Mouse (Mus musculus) B cell, adult 2 months (primary cell): ENCODE results near the gene Josd2.

Source experiments
- DNase-seq, 2 experiments: peaks; one replicate each; pipeline ENCODE4 v3.0.0; 2022

Josd2 gene

DNA sequence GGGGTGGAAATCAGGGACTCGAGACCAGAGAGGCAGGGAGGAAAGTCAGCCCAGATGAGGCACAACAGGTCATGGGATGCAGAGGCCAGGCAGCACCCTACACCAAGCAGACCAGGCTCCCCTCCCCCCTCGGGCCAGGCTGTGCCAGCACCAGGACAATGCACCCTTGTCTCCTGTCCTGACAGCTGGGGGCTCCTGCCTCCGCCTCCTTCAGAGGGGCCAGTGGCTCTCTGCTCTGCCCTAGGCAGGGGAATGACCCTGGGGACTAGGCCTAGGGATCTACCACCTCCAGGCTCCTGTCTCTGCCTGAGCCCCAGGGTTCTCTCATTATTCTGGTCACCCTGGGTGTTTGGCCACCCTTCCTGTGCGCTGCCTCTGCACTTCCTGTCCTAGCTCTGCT lies 6.6 kb downstream of the Josd2 start:
- DNase-seq: no peak

DNA sequence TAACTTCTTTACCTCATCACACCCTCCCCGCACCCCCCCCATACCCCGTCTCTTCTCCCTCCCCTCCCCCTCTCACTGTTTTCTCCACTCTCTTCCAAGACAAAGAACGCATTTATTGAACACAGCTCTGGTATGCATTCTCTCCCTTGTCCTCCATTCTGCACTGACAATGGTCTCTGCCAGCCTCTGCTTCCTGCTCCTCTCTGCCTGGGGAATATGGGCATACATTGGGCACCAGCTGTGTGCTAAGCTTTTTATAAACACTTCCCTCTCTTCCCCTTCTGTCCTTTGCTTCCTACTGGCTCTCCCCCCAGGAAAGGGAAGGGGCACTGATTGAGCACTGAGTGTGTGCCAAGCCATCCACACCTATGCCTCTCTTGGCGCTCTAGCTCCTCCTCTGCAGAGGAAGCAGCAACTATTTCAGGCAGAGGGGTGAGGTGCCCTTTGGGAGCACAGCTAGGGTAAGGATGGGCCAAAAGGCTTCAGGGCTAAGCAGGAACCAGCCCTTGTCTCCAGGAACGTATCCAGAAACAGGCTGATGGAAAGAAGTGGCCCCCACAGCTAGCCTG lies 7.3 kb downstream of the Josd2 start:
- no peak for DNase-seq

DNA sequence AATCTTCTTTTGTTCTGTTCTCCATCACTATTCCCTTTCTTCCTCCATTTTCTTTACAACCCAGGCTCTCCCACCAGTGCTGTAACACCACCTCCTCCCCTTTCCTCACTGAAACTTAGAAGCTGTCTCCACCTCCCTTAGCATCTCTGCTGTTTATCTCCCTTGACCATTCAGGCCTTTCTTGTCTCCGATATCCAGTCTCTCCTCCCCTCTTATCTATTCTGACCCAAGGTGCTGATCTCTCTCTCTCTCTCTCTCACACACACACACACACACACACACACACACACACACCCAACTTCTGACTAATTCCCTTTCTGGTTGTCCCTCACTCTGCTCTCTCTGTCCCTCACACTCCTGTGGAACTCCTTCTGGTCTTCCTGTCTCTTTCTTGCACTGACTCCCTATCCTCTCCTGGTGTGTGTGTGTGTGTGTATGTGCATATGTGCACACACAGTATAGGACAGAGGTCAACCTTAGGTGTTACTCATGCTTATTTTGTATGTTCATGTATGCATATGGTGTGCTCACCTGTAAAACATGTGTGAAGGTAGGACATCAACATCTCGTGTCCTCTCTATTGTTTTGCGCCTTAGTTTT lies 15.2 kb downstream of the Josd2 start:
- no peak for DNase-seq

DNA sequence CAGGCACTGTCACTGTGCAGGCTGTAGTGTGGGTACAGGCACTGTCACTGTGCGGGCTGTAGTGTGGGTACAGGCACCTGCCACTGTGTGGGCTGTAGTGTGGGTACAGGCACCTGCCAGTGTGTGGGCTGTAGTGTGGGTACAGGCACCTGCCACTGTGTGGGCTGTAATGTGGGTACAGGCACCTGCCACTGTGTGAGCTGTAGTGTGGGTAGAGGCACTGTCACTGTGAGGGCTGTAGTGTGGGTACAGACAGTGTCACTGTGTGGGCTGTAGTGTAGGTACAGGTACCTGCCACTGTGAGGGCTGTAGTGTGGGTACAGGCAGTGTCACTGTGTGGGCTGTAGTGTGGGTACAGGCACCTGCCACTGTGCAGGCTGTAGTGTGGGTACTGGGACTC lies 16.3 kb downstream of the Josd2 start:
- DNase-seq: no peak

DNA sequence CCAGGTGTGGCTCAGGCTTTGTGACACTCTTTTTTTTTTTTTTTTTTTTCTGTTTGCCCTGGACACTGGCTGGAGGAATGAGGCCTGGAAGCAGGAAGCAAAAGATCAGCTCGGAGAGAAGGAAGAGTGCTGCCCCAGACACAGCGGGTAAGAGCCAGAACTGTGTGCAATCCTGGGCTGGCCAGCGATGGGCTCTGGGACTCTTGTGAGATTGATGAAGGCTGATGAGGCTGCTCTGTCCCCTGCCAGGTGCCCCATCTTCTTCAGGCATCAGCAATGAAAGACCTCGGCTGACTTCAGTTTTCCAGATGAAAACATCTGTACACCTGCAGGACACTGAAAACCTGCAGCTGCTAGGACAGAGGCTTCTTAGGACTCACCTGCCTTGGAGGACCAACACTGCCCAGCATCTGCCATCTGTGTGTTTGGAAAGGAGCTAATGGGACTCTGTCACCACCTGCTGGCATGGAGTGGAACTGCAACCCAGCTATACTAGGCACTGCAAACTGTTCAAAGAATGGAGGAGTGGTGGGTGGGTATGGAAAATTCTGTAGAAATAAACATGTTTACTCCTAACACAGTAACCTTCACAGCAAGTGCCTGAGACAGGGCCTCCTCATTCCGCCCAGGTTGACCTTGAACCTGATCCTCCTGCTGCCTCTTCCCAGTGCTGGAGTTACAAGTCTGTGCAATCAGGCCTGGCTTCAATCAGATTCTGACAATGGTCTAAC lies 17.2 kb downstream of the Josd2 start:
- peak; percentile 81 to 83 for DNase-seq

DNA sequence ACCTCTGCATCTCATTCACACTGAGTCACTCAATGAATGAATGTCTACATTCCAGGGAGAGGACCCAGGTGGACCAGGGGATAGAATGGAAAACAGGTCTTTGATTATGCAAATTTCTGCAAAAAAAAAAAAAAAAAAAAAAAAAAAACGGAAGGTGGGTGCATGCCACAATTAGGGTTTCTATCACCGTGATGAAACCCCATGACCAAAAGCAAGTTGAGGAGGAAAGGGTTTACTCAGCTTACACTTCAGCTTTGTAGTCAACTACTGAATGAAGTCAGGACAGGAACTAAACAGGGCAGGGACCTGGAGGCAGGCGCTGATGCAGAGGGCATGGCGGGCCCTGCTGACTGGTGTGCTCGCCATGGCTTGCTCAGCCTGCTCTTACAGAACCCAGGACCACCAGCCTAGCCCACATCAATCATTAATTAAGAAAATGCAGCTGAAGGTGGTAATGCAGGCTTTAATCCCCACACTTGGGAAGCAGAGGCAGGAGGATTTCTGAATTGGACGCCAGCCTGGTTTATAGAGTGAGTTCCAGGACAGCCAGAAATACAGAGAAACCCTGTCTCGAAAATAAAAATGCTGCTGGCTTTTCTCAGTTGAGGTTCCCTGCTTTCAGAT lies 17.9 kb downstream of the Josd2 start:
- no peak for DNase-seq

DNA sequence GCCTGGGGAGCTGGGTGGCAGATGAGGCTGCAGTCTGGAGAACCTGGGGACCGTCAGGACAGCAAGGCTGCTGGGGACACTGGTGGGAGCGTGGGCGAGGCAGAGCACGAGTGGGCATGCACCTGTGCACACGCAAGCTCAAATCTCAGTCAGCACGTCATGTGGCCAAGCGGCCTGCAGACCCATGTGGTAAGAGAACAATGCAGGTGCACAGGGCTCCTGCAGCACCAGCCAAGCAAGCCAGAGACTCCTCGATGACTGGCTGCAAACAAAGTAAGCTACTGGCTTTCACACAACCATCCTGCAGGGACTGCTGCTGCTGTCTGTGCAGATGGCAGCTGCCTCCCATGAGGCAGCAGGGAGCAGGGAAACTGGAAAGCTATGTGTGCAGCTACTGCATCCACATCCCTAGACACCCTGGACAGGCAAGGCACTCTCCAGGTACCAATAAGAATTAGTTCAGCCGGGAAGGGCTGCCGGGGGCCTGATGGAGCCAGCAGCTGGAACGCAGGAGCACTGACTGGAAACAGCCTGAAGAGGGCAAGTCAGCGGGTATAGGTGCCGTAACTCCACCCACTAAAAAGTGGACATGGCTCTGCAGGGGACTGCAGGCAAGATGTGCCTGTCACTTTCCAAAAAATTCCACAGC lies 19.3 kb downstream of the Josd2 start:
- DNase-seq: no peak

DNA sequence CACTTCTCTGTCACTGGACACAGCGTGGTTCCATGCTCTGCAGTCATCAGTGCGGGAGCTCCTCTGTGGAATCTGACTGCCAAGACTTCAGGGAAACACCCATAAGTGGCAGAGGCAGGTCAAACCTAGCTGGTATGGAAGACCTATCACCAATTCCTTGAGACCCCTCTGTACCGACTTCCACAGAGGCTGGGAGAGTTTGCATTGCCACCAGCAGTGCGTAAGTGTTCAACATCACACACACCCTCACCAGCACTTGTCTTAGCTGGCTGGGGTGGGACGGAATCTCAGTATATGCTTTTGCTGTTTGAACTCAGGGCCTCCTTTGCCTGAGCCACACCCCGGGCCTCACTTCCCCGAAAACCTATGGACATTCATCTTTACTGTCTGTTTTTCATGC lies 20.2 kb downstream of the Josd2 start:
- DNase-seq: no peak

DNA sequence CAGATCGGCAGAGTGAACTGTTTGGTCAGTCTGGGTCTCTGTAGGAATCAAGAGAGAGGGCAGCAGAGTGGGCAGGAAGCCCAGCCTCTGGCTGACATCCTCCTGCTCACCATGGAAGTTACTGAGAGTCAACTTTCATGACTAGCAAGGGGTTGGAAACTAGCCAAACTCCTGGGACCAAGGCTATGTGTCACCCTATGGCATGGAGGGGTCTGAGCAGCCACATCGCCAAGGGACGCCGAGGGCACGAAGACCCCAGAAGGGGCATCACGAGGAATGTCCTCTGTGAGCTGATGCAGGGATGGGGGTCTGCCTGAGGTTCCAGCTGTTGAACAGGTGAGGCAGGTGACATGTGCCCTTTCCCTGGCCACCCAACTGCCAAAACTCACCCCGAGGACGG lies 20.8 kb downstream of the Josd2 start:
- DNase-seq: no peak

DNA sequence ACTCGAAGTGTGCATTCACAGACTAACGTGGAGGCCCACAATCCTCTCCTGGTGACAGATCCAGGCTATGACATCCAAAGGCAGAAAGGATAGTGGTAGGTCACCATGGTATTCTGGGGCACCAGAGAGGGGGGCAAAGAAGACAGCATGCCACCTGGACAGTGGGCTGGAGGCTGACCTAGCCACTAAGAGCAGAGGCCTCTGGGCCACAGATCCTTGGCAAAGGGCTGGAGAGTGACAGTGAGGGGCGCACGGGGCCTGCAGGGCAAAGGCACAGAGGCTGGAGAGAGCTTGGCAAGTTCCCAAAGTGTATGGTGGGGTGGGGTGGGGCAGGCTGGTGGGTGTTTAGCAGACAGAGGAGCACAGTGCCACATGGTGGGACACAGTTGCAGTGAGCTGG lies 22.5 kb downstream of the Josd2 start:
- no peak for DNase-seq

DNA sequence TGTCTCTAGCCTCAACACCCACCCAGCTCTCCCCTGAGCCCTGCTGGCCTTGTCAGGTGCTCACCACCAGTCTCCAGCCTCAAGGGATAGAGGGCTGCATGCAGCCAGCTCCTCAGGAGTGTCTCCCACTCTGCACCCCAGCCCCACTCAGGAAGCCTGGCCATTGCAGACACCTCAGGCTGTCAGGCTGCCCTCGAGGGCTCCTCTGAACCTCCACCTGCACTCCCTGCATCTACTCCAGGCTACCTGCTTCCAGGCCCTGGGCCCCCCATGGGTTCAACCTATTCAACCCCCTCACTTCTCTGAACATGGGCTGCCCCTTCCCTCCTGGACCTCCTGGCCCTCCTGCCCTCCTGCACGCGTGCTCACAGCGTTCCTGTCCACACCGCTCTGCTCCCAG lies 23.6 kb downstream of the Josd2 start:
- no peak for DNase-seq

DNA sequence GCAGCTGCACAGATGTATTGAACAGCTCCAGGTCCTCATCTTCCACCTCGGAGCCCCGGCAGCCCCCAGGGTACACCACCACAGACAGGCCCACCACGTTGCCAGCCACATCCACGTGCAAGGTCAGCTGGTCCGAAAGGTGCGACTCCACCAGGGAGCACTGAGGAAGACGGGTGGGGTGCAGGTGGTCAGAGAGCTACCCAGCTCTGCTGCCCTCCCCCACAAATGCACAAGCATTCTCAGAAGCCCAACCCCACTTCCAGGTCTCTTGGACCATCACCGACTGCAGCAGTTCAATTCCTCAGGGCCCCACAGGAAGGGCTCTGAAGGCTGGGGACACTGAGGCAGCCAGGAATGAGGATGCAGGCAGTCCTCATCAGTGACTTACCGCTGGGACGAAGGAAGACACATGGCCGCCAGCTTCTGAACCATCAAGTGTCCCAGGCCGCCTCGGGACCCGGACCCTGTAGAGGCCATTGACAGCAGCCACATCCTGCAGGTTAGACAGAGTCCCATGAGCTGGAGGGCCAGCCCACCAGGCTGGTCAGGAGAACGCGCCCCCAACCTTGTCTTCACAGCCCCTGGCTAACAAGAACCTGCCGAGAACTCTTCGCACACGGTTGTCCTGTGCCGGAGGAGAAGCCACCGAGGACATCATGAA lies 24.5 kb downstream of the Josd2 start:
- no peak for DNase-seq

DNA sequence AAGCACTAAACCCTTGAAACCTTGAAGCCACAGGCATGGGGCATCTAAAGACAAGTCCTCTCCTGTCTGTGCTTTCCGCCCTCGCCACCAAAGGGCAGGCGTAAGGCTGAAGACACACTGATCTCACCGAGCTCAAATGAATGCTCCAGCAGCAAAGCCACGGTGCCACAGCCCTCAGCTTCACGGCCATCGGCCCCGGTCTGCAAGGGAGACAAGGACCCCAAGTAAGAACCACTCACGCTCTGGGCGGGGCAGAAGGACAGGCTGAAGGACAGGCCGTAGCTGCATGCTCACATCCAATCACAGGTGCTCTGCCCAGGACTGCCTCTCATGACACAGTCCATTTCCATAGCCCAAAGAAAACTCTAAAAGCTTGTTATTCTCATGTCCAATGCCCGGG lies 26.9 kb downstream of the Josd2 start:
- DNase-seq: no peak

DNA sequence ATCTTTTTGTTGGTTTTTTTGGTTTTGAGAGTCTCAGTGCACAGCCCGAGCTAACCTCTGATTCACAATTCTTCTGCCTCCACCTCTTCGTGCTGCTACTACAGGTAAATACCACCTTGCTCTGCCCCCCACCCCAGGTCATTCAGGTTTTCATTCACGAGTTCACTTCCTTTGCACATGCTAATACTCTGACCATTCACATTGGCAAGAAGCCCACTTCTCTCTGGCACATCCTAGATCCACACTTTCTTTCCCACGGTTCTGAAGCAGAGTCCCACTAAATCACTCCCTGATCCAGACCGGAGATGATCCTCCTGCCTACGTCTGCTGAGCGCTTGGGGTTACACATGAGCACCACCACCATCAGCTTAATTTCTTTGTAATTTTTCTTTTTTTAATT lies 27.3 kb downstream of the Josd2 start:
- no peak for DNase-seq

DNA sequence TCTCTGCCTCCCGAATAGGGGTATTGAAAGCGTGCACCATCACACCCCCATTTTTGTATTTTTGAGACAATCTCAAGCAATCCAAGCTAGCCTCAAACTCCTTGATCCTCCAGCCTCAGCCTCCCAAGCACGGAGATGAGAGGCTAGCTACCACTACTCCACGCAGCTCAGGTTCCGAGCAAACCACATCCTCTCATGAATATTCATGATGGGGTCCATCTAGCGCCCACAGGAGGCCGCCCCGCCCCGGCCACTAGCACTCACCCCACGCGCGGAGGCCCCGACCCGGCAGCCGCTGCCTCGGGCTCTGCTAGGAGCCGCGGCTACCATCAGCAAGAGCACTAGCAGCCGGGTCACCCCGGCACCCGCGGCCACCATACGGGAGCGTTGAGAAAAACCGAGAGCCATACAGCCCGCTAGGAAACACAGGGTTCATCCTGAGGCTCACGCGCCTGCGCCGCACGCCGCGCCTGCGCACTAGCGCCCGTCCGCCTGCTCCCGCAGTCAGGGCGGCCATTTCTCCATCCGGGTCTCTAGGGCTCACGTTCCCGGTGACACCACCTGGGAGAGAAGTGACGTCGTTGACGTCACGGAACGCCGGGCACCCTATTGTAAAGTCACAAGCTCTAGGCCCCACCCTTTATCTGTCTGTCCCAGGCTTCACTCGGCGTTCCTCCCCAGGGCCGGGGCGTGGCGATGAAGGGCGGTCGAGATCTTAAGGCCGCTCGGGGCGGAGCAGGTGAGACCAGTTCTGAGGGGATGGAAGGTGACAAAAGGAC lies 28.4 kb downstream of the Josd2 start, which contains the start of the genes Emc10 and Fam71e1:
Gene Emc10, minus strand, starts transcription at position 538 of the 779 bp plus-strand sequence.
Gene Fam71e1, plus strand, starts transcription at position 590 of the 779 bp plus-strand sequence.
- peak; percentile 98 to 99 for DNase-seq

DNA sequence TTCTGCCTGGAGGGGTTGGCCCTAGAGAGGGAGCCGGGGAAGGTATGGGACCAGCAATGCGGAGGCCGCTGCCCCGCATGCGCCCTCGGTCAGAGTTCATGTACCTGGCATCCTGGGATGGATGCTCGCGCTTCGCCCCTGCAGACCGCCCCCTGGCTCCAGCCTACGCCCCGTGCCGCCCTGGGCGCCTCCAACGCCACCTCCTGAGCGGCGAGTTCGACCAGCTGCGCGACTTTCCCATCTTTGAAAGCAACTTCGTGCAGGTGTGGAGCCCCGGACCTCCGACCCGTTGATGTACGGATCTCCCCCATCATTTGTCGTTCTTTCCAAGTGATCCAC lies 29.0 kb downstream of the Josd2 start:
- DNase-seq: no peak

DNA sequence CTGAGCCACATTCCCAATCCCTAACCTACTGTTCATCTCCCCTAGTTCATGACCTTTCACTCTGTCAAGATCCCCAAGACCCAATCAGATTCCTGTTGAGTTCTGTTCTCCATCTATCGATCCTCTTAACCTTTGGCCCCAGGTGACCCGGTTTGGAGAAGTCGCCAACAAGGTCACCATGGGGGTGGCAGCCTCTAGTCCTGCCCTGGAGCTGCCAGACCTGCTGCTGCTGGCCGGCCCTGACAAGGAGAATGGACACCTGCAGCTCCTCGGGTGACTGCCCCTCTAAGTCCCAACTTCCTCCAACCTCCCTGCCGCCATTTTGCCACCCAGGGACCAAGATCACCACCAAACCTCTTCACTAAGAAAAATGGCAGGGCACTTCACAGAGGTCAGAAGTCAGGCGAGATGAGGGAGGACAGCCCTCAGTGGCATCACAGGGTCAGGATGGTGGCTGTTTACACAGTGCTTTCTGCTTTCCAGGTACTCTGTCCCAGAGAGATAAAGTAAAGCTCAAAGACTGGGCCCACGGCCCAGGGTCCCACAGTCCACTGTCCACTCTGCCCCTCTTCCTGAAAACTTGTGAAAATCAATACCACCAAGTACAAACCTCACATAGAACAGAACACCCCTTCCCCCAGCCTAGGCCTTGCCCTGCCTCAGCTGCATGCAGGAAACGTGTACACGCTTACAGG lies 29.7 kb downstream of the Josd2 start:
- DNase-seq: no peak

DNA sequence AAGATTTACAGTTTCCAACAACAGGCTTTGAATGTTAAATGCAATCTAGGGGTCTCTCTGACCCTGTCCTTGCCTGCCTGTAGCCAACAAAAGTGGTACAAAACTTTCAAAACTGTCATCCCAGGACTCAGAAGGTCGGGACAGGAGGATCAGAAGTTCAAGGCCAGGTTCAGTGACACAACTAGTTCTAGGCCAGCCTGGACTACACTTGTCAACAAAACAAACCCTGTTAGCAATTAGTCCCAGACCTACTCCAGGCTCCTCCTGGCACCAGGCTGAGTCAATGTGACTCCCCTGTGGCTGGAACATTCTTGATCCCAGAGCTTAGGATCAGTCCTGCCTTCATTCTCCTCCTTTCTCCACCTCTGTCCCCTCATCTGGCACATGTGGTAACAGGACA lies 31.1 kb downstream of the Josd2 start:
- no peak for DNase-seq

DNA sequence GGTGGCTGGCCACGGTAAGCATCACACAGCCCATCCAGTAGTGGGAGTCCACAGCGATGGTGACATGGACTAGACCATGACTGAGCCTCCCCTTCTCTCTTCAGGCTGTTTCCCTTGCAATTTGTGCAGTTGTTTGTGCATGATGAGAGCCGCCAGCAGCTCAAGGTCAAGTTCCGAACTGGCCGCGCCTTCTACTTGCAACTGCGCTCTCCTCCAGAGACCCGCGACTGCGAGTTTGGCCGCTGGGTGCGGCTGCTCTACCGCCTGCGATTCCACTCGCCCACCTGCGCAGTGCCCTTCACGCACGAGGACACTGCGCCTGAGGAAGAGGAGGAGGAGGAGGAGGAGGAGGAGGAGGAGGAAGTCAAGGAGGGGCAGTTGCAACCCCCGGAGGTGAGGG lies 32.3 kb downstream of the Josd2 start:
- DNase-seq: no peak

DNA sequence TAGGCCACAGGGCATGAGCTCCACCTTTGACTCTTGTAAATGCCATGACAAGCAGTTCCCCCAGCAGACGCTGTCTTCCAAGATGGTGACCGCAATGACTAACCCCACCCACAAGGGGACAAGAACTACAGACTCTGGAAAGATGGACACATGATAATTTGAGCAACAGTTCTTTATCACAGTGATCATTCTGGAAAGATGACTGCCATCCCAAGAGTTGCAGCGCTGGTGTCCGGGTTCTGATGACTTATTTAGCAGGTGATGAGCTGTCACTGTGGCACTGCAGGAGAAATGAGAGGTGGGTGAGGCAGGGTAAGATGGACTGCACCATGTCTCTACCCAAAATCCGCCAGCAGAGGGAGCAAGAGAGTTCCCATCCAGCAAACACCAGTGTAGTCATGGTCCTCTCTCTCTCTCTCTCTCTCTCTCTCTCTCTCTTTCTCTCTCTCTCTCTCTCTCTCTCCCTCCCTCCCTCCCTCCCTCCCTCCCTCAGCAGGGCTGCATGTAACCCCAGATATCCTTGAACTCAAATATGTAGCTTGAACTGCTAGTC lies 33.9 kb downstream of the Josd2 start:
- peak; percentile 87 to 89 for DNase-seq

DNA sequence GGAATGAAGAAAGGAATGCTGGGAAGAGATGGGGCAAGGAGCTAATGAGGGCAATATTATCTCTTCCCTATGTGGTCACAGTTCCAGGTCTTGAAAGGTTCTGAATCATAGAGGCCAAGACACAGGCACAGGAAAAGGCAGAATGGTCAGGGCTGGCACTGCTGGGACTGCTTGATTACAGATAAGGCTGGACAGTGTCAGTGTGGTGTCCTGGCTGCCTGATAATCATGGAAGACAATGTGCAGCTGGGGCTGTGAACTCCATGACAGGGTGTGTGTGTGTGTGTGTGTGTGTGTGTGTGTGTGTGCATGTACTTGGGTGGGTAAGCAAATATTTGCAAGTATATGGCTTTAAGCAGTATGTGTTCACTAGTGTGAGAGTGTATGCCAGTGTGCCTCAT lies 39.7 kb downstream of the Josd2 start:
- no peak for DNase-seq
